10 mouse cellular contexts compared by ENCODE assay signal in genomic region chr12:52346611-52347010, GRCm38 (mm10).
DNase-seq lines count a peak whose midpoint lies in the region; ATAC-seq and TF ChIP-seq lines count a peak whose summit lies in the region.
"Had no signal": no experiment of that assay in that cellular context is flagged by ENCODE, and none has a peak within 500 bp of the region (broad histone marks: within the 10 kb centered on the region; RNA-seq: fewer than 3 reads in every experiment).

No protein-coding gene starts in this region.

- no peak overlapping the region for H3K9ac ChIP-seq in hindbrain, embryonic 15.5 days
- no peak overlapping the region for H3K9ac ChIP-seq in midbrain, postnatal 0 days (replicated peaks; ENCODE audit: low read length, poor library complexity, severe bottlenecking)
- H3K9ac ChIP-seq: embryonic facial prominence, embryonic 12.5 days had no signal

- H3K27ac ChIP-seq in hindbrain, embryonic 15.5 days (replicated peaks): no peak overlapping the region
- no peak overlapping the region for H3K27ac ChIP-seq in midbrain, postnatal 0 days (ENCODE audit: low read depth, low read length)
- H3K27ac ChIP-seq: embryonic facial prominence, embryonic 12.5 days had no signal

- no peaks in the 10 kb centered on the region for H3K36me3 ChIP-seq in hindbrain, embryonic 15.5 days
- no peaks in the 10 kb centered on the region for H3K36me3 ChIP-seq in midbrain, postnatal 0 days (ENCODE audit: insufficient read depth, low read length)
- H3K36me3 ChIP-seq: embryonic facial prominence, embryonic 12.5 days had no signal

- 0 out of 2 replicates have a peak, but pooled peaks cover 3% of the 10 kb centered on the region for H3K4me1 ChIP-seq in hindbrain, embryonic 15.5 days (replicated peaks)
- H3K4me1 ChIP-seq in midbrain, postnatal 0 days (ENCODE audit: insufficient read depth, low read length): peaks cover 5% of the 10 kb centered on the region; the same call in 1 of the 2 replicates

- H3K4me3 ChIP-seq in hindbrain, embryonic 15.5 days: no peak overlapping the region
- H3K4me3 ChIP-seq in midbrain, postnatal 0 days (ENCODE audit: low read depth, low read length): no peak overlapping the region
- H3K4me3 ChIP-seq: embryonic facial prominence, embryonic 12.5 days had no signal

- H3K9me3 ChIP-seq in hindbrain, embryonic 15.5 days: no peaks in the 10 kb centered on the region
- no peaks in the 10 kb centered on the region for H3K9me3 ChIP-seq in midbrain, postnatal 0 days (ENCODE audit: low read length)
- H3K9me3 ChIP-seq: embryonic facial prominence, embryonic 12.5 days had no signal

- H3K4me2 ChIP-seq in hindbrain, embryonic 15.5 days: no peak overlapping the region
- no peak overlapping the region for H3K4me2 ChIP-seq in midbrain, postnatal 0 days (ENCODE audit: low read depth, low read length, poor library complexity, severe bottlenecking)
- H3K4me2 ChIP-seq: embryonic facial prominence, embryonic 12.5 days had no signal

- ATAC-seq in hindbrain, embryonic 15.5 days (ENCODE audit: low FRiP score, low read depth): peak; percentile 80; the same call in 1 of the 2 replicates
- ATAC-seq in midbrain, postnatal 0 days (ENCODE audit: low FRiP score): 0 out of 2 replicates have a peak, but pooled peaks have one; percentile 44

- peak; percentile 22 for DNase-seq in cerebellum, adult 9-11 months
- DNase-seq in cerebellum, postnatal 14 days: no peak
- DNase-seq in layer of hippocampus, adult 8-10 months (ENCODE audit: low spot score in 2 of 2): peak; percentile 12 to 16
- no peak for DNase-seq in layer of hippocampus, adult 9-10 months (ENCODE audit: low spot score)
- peak; percentile 59 for DNase-seq in midbrain, postnatal 0 days (ENCODE audit: low spot score)
- no peak for DNase-seq in T-cell, adult 2 months (ENCODE audit: low spot score)
- DNase-seq in MN1 (ENCODE audit: low spot score): no peak
- DNase-seq: liver had no signal

- no peak for TF ChIP-seq CTCF in midbrain, postnatal 0 days (IDR thresholded peaks at IDR 0.05)

- no peaks in the 10 kb centered on the region for H3K27me3 ChIP-seq in hindbrain, embryonic 15.5 days
- no peaks in the 10 kb centered on the region for H3K27me3 ChIP-seq in midbrain, postnatal 0 days (ENCODE audit: insufficient read depth, low read length)

- 37% methylated on average over 5 of the region's 5 CpGs for WGBS in hindbrain, embryonic 15.5 days
- 33% methylated on average over 5 of the region's 5 CpGs for WGBS in midbrain, postnatal 0 days

Comparison
In these comparisons a context has a peak if more than half of its experiments do, and no peak if none do; other contexts are left out.
1. DNase-seq: peak in cerebellum, adult 9-11 months (single experiment), layer of hippocampus, adult 8-10 months (2 of 2) and midbrain, postnatal 0 days (single experiment); none in cerebellum, postnatal 14 days (0 of 2), layer of hippocampus, adult 9-10 months (single experiment), T-cell, adult 2 months (single experiment) and MN1 (single experiment).